Mouse (Mus musculus) testis, adult 2 months (tissue): ENCODE measurements around the gene Rxfp2. TPM values are rescaled to one million over a fixed set of nuclear protein-coding genes. Genes with fewer than 3 reads are reported as not detected.

ENCODE experiments used
- H3K27ac ChIP-seq: fragments of 200-500 bp; 2 replicates; pipeline ENCODE4 v1.5.1; 2012; ENCODE audit warnings: low read depth, low read length; ENCODE audit not compliant: control insufficient read depth, insufficient read depth
- H3K27me3 ChIP-seq: fragments of 200-500 bp; 2 replicates; pipeline ENCODE4 v1.6.1; 2012; ENCODE audit warnings: mild to moderate bottlenecking, low read length, moderate library complexity; ENCODE audit not compliant: control insufficient read depth, insufficient read depth
- H3K36me3 ChIP-seq: fragments of 200-500 bp; 2 replicates; pipeline ENCODE4 v1.6.1; 2012; ENCODE audit warnings: mild to moderate bottlenecking, low read length; ENCODE audit not compliant: control insufficient read depth, insufficient read depth
- H3K4me1 ChIP-seq: fragments of 200-500 bp; 2 replicates; pipeline ENCODE4 v1.6.1; 2012; ENCODE audit warnings: low read length; ENCODE audit not compliant: control insufficient read depth, insufficient read depth
- H3K4me3 ChIP-seq: fragments of 200-500 bp; 2 replicates; pipeline ENCODE4 v1.5.1; 2012; ENCODE audit warnings: low read depth, mild to moderate bottlenecking, low read length, moderate library complexity, mixed read lengths; ENCODE audit not compliant: control insufficient read depth
- CTCF ChIP-seq: fragments of 200-500 bp; IDR thresholded peaks from 2 replicates; pipeline ENCODE4 v1.5.1; 2012; ENCODE audit warnings: low read depth, mild to moderate bottlenecking, inconsistent platforms, low read length, moderate library complexity; ENCODE audit not compliant: control insufficient read depth, insufficient read depth, insufficient replicate concordance
- POLR2A ChIP-seq: fragments of 200-500 bp; IDR thresholded peaks from 2 replicates; pipeline ENCODE4 v1.6.1; 2012; ENCODE audit warnings: low read depth, mild to moderate bottlenecking, inconsistent platforms, low read length, moderate library complexity; ENCODE audit not compliant: control insufficient read depth
- polyA plus RNA-seq: library from polyadenylated mRNA; depleted of rRNA; stranded (reverse); fragments of >200 nt; gene quantifications from 2 replicates; pipeline ENCODE4 v1.2.3, GENCODE M21; 2012

The Rxfp2 gene
- polyA plus RNA-seq, 1 experiment, result 14.5 TPM

- H3K27me3 ChIP-seq, result no peaks in the 10 kb centered on the region
- H3K4me3 ChIP-seq, result no peak overlapping the region
- no peaks in the 10 kb centered on the region for H3K4me1 ChIP-seq
- H3K36me3 ChIP-seq, result no peaks in the 10 kb centered on the region
- H3K27ac ChIP-seq, result no peak overlapping the region
- no peak for TF ChIP-seq POLR2A
- no peak for TF ChIP-seq CTCF
Observed at GRCm38 (mm10) chr5:150055322-150055721, 36.8 kb downstream of the Rxfp2 start.

DNA sequence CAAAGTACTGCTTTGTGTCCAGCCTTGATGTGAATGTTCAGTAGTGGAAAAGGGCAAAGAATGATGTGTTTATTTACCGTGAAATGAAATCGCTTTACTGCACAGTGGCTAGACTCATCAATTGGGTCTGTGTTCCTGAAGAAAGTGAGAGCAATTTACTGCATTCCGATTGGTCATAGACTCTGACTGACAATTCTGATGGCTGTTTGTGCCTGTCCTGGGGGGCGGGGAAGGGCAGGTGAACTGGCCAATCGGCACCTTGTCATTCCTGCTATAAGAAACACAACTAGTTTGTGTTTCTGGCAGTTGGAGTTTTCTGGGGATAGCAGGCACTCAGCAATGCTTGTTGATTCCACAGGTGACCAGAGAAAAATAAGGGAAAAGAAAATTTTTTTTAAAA, 37.6 kb downstream of the Rxfp2 start:
- H3K27me3 ChIP-seq, result no peaks in the 10 kb centered on the region
- TF ChIP-seq POLR2A (no peak), CTCF (no peak)
- no peak overlapping the region for H3K4me3 ChIP-seq
- no peaks in the 10 kb centered on the region for H3K4me1 ChIP-seq
- no peaks in the 10 kb centered on the region for H3K36me3 ChIP-seq
- H3K27ac ChIP-seq, result no peak overlapping the region

GRCm38 (mm10) chr5:150058845-150059244, 40.4 kb downstream of the Rxfp2 start:
- Histone ChIP-seq H3K4me3 (no peak overlapping the region), H3K27me3 (no peaks in the 10 kb centered on the region), H3K27ac (no peak overlapping the region), H3K4me1 (peaks cover 3% of the 10 kb centered on the region), H3K36me3 (no peaks in the 10 kb centered on the region)
- TF ChIP-seq POLR2A, result no peak
- TF ChIP-seq CTCF, result peak; percentile 45; the same call in 1 of the 2 replicates

- Histone ChIP-seq H3K4me3 (no peak overlapping the region), H3K27me3 (no peaks in the 10 kb centered on the region), H3K4me1 (peaks cover 6% of the 10 kb centered on the region), H3K36me3 (no peaks in the 10 kb centered on the region), H3K27ac (no peak overlapping the region)
- TF ChIP-seq POLR2A (no peak), CTCF (no peak)
Observed at GRCm38 (mm10) chr5:150059466-150059865, 41.0 kb downstream of the Rxfp2 start.

- TF ChIP-seq POLR2A (no peak), CTCF (no peak)
- no peaks in the 10 kb centered on the region for H3K36me3 ChIP-seq
- no peak overlapping the region for H3K4me3 ChIP-seq
- H3K27me3 ChIP-seq, result no peaks in the 10 kb centered on the region
- H3K27ac ChIP-seq, result no peak overlapping the region
- H3K4me1 ChIP-seq, result peaks cover 12% of the 10 kb centered on the region
Observed at GRCm38 (mm10) chr5:150061086-150061485, 42.6 kb downstream of the Rxfp2 start.

- Histone ChIP-seq H3K4me1 (peaks cover 17% of the 10 kb centered on the region), H3K4me3 (no peak overlapping the region), H3K27me3 (no peaks in the 10 kb centered on the region), H3K27ac (no peak overlapping the region), H3K36me3 (no peaks in the 10 kb centered on the region)
- no peak for TF ChIP-seq POLR2A
- TF ChIP-seq CTCF, result no peak
Observed at GRCm38 (mm10) chr5:150064286-150064685, 45.8 kb downstream of the Rxfp2 start.

DNA sequence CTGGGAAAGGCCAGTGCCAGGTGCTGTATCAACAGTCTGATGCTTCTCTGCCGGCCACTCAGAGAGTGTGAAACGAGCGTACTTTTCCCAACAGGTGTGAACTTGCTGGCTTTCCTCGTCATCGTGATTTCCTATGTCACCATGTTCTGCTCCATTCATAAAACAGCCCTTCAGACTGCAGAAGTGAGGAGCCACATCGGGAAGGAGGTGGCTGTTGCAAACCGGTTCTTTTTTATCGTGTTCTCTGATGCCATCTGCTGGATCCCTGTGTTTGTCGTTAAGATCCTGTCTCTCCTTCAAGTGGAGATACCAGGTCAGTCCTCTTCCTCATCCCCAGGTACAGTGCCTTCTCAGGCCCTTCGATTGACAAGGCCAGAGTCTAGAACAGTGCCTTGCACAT, 51.6 kb downstream of the Rxfp2 start:
- TF ChIP-seq POLR2A (no peak), CTCF (no peak)
- no peaks in the 10 kb centered on the region for H3K36me3 ChIP-seq
- peaks cover 7% of the 10 kb centered on the region for H3K4me1 ChIP-seq
- H3K27ac ChIP-seq, result no peak overlapping the region
- no peaks in the 10 kb centered on the region for H3K27me3 ChIP-seq
- no peak overlapping the region for H3K4me3 ChIP-seq

GRCm38 (mm10) chr5:150071738-150072137, 53.3 kb downstream of the Rxfp2 start:
- Histone ChIP-seq H3K4me1 (peaks cover 5% of the 10 kb centered on the region), H3K27ac (no peak overlapping the region), H3K27me3 (no peaks in the 10 kb centered on the region), H3K4me3 (no peak overlapping the region), H3K36me3 (no peaks in the 10 kb centered on the region)
- TF ChIP-seq CTCF (no peak), POLR2A (no peak)
